Mouse (Mus musculus): ENCODE data around the gene Gtf2ird1. TPM values are rescaled to one million over a fixed set of nuclear protein-coding genes. Genes with fewer than 3 reads are reported as not detected.

Gtf2ird1 gene
- polyA plus RNA-seq, 1 experiment = 31.9 TPM

GRCm38 (mm10) chr5:134328482-134329001 is 128.0 kb downstream of the Gtf2ird1 start:
- no peaks in the 10 kb centered on the region for H3K4me1 ChIP-seq (ENCODE audit: control insufficient read depth, insufficient read depth, low read length)
- TF ChIP-seq CTCF (IDR thresholded peaks at IDR 0.05; ENCODE audit: extremely low read depth, insufficient read depth, low read length) = no peak
- TF ChIP-seq POLR2A (IDR thresholded peaks at IDR 0.05; ENCODE audit: extremely low read depth, insufficient read depth, low read length) = no peak
- H3K27ac ChIP-seq (ENCODE audit: insufficient read depth, low read length) = no peak overlapping the region
- H3K4me3 ChIP-seq (ENCODE audit: insufficient read depth, low read length) = no peak overlapping the region

DNA sequence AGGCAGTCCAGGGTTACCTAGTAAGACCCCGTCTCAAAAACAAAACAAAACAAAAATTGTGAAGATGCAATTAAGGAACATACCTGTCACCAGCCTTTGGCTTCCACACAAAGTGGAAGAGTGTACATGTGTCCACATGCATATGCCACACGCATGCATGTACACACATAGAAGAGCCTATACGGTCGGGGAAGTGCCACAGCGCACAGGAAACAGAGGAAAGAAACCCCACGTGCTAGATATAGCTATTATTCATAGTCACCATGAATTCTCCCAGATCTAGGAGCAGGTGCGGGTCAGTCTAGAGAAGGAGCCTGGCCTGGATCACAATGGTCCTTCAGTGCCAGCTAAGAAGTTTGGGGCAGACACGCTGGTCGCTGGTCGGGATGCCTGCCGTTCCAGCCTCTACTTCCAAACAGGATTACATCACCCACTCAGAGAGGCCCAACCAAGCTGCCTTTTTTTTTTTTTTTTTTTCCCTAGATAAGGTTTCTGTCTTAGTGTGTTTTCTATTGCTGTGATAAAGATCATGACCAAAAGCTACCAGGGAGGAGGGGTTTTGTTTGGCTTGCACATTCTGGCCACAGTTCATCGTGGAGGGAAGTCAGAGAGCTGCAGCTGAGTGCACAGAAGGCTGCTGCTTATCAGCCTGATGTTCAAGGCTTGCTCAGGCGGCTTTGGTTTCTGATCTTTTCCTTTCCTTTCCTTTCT is 130.5 kb downstream of the Gtf2ird1 start:
- Histone ChIP-seq H3K4me3 (ENCODE audit: insufficient read depth, low read length) (no peak overlapping the region), H3K27ac (ENCODE audit: insufficient read depth, low read length) (no peak overlapping the region), H3K4me1 (ENCODE audit: control insufficient read depth, insufficient read depth, low read length) (no peaks in the 10 kb centered on the region)
- no peak for TF ChIP-seq POLR2A (IDR thresholded peaks at IDR 0.05; ENCODE audit: extremely low read depth, insufficient read depth, low read length)
- TF ChIP-seq CTCF (IDR thresholded peaks at IDR 0.05; ENCODE audit: extremely low read depth, insufficient read depth, low read length) = no peak

DNA sequence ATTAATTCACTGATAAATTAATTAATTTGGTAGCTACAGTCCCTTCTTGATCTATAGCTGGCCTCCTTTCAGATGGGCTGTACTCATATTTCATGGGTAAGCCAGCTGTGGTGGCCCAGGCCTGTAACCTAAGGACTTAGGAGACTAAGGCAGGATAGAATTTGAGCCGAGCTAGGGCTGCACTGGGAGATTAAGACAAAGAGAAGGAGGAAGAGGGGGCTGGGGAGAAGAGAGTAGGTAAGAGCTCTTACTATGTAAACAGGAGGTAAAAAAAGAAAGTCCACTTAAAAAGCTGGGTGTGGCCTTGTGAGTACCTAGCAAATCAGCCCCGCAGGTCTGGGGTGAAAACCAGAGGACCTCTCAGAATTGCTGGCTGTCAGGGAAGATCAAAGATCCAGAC is 132.6 kb downstream of the Gtf2ird1 start:
- Histone ChIP-seq H3K27ac (ENCODE audit: insufficient read depth, low read length) (no peak overlapping the region), H3K4me1 (ENCODE audit: control insufficient read depth, insufficient read depth, low read length) (no peaks in the 10 kb centered on the region), H3K4me3 (ENCODE audit: insufficient read depth, low read length) (no peak overlapping the region)
- TF ChIP-seq CTCF (IDR thresholded peaks at IDR 0.05; ENCODE audit: extremely low read depth, insufficient read depth, low read length) (no peak), POLR2A (IDR thresholded peaks at IDR 0.05; ENCODE audit: extremely low read depth, insufficient read depth, low read length) (no peak)

DNA sequence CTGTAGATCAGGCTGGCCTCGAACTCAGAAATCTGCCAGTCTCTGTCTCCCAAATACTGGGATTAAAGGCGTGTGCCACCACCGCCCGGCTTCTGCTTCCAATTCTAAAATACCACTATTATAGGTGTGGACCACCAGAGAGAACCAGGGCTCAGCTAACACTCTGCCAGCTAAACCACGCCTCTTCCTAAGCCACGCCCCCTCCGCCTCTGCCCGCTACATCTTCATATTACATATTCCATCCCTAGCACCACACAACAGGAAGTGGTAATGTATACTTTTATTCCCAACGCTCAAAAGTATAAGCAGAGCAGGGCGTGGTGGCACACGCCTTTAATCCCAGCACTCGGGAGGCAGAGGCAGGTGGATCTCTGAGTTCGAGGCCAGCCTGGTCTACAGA is 133.2 kb downstream of the Gtf2ird1 start:
- Histone ChIP-seq H3K4me1 (ENCODE audit: control insufficient read depth, insufficient read depth, low read length) (no peaks in the 10 kb centered on the region), H3K4me3 (ENCODE audit: insufficient read depth, low read length) (no peak overlapping the region), H3K27ac (ENCODE audit: insufficient read depth, low read length) (no peak overlapping the region)
- TF ChIP-seq CTCF (IDR thresholded peaks at IDR 0.05; ENCODE audit: extremely low read depth, insufficient read depth, low read length) (no peak), POLR2A (IDR thresholded peaks at IDR 0.05; ENCODE audit: extremely low read depth, insufficient read depth, low read length) (no peak)

DNA sequence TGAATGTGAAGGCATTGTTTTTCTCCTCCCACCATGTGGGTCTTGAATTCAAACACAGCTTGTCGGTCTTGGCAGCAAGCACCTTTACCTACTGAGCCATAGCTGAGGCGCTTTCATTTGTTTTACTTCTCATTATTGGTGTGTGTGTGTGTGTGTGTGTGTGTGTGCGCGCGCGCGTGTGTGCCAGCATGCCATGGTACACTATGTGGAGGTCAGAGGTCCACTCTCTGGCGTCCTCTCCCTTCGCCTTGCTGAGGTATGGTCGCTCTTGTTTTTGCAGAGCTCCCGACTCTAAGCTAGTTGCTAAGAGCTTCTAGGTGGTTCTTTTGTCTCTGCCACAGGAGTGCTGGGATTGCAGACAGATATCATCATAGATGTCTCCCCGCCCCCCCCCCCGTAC is 134.2 kb downstream of the Gtf2ird1 start:
- H3K4me3 ChIP-seq (ENCODE audit: insufficient read depth, low read length) = no peak overlapping the region
- H3K4me1 ChIP-seq (ENCODE audit: control insufficient read depth, insufficient read depth, low read length) = no peaks in the 10 kb centered on the region
- H3K27ac ChIP-seq (ENCODE audit: insufficient read depth, low read length) = no peak overlapping the region
- TF ChIP-seq POLR2A (IDR thresholded peaks at IDR 0.05; ENCODE audit: extremely low read depth, insufficient read depth, low read length) (no peak), CTCF (IDR thresholded peaks at IDR 0.05; ENCODE audit: extremely low read depth, insufficient read depth, low read length) (no peak)

DNA sequence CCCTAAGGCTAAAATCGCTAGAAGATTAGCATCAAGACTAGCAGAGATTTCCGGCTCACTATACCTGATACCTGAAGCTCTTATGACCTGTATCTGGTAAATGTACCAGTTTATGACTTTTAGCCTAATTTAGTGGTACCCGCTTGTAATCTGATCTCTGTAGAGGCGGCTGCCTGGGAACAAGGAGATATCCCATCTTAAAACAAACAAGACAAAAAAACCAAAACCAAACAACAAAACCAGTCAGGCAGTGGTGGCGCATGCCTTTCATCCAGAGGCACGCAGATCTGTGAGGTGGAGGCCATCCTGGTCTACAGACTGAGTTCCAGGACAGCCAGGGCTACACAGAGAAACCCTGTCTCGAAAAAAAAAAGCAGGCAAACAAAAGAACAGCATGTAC is 134.8 kb downstream of the Gtf2ird1 start:
- no peak for TF ChIP-seq POLR2A (IDR thresholded peaks at IDR 0.05; ENCODE audit: extremely low read depth, insufficient read depth, low read length)
- no peak for TF ChIP-seq CTCF (IDR thresholded peaks at IDR 0.05; ENCODE audit: extremely low read depth, insufficient read depth, low read length)
- Histone ChIP-seq H3K4me3 (ENCODE audit: insufficient read depth, low read length) (no peak overlapping the region), H3K4me1 (ENCODE audit: control insufficient read depth, insufficient read depth, low read length) (no peaks in the 10 kb centered on the region), H3K27ac (ENCODE audit: insufficient read depth, low read length) (no peak overlapping the region)

GRCm38 (mm10) chr5:134318903-134319302 is 137.6 kb downstream of the Gtf2ird1 start:
- TF ChIP-seq POLR2A (IDR thresholded peaks at IDR 0.05; ENCODE audit: extremely low read depth, insufficient read depth, low read length) (no peak), CTCF (IDR thresholded peaks at IDR 0.05; ENCODE audit: extremely low read depth, insufficient read depth, low read length) (no peak)

DNA sequence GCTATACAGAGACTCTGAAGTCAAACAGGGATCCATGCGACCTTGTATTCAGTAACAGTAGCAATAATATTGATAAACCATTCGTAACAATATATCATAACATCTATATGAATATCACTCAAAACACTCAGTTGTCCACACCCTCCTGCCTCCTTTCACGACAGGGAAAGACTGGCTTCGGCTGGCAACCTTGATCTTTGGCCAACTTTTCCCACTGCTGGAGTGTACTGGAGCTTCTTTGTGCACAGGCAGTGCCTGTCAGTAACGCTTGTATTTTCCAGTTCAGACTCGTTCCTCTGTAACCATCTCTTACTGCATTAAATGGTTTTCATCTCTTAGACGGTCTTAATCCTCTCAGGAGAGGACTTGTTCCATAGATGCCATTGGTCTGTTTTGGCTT is 139.8 kb downstream of the Gtf2ird1 start:
- H3K4me1 ChIP-seq (ENCODE audit: control insufficient read depth, insufficient read depth, low read length) = peaks cover 1% of the 10 kb centered on the region; the same call in 1 of the 2 replicates
- TF ChIP-seq CTCF (IDR thresholded peaks at IDR 0.05; ENCODE audit: extremely low read depth, insufficient read depth, low read length) (no peak), POLR2A (IDR thresholded peaks at IDR 0.05; ENCODE audit: extremely low read depth, insufficient read depth, low read length) (no peak)
- H3K4me3 ChIP-seq (ENCODE audit: insufficient read depth, low read length) = no peak overlapping the region
- peak overlapping the region; percentile 28; the same call in 1 of the 2 replicates for H3K27ac ChIP-seq (ENCODE audit: insufficient read depth, low read length)

More at GRCm38 (mm10) chr5:134318903-134319302, 137.6 kb downstream of the Gtf2ird1 start:
- H3K27ac ChIP-seq (ENCODE audit: insufficient read depth, low read length) = no peak overlapping the region
- H3K4me1 ChIP-seq (ENCODE audit: control insufficient read depth, insufficient read depth, low read length) = no peaks in the 10 kb centered on the region; the same call in 1 of the 2 replicates
- no peak overlapping the region for H3K4me3 ChIP-seq (ENCODE audit: insufficient read depth, low read length)

GRCm38 (mm10) chr5:134315623-134316350 is 140.7 kb downstream of the Gtf2ird1 start:
- peaks cover 1% of the 10 kb centered on the region; the same call in 1 of the 2 replicates for H3K4me1 ChIP-seq (ENCODE audit: control insufficient read depth, insufficient read depth, low read length)
- no peak for TF ChIP-seq CTCF (IDR thresholded peaks at IDR 0.05; ENCODE audit: extremely low read depth, insufficient read depth, low read length)
- TF ChIP-seq POLR2A (IDR thresholded peaks at IDR 0.05; ENCODE audit: extremely low read depth, insufficient read depth, low read length) = no peak
- peak overlapping the region; percentile 100 for H3K4me3 ChIP-seq (ENCODE audit: insufficient read depth, low read length)
- H3K27ac ChIP-seq (ENCODE audit: insufficient read depth, low read length) = peak overlapping the region; percentile 98
